Mouse (Mus musculus) lung, embryonic 16.5 days (tissue): ENCODE measurements around the gene Gucy2e. TPM values are rescaled to one million over a fixed set of nuclear protein-coding genes. Genes with fewer than 3 reads are reported as not detected.

Source experiments
- ATAC-seq: fragments of 200-750 bp; cut with Nextera tagmentation; 2 replicates; pipeline ENCODE4 v1.8.0; 2017; ENCODE audit warnings: low read depth, mild to moderate bottlenecking, moderate library complexity
- H3K27ac ChIP-seq: fragments of 300-500 bp; sonication (generic); 2 replicates; pipeline ENCODE4 v1.5.1; 2014; ENCODE audit warnings: mild to moderate bottlenecking, control low read depth, low read length
- H3K27me3 ChIP-seq: fragments of 300-500 bp; sonication (generic); 2 replicates; pipeline ENCODE4 v1.6.1; 2014; ENCODE audit warnings: low read depth, low read length, mixed read lengths; ENCODE audit not compliant: control insufficient read depth, insufficient read depth
- H3K36me3 ChIP-seq: fragments of 300-500 bp; sonication (generic); 2 replicates; pipeline ENCODE4 v1.6.1; 2014; ENCODE audit warnings: low read length; ENCODE audit not compliant: control insufficient read depth, insufficient read depth
- H3K4me1 ChIP-seq: fragments of 300-500 bp; sonication (generic); replicated peaks from 2 replicates; pipeline ENCODE4 v1.6.1; 2014; ENCODE audit warnings: low read length, mixed read lengths; ENCODE audit not compliant: control insufficient read depth, insufficient read depth
- H3K4me2 ChIP-seq: fragments of 300-500 bp; sonication (generic); 2 replicates; pipeline ENCODE4 v1.6.1; 2014; ENCODE audit warnings: low read depth, low read length, control low read depth
- H3K4me3 ChIP-seq: fragments of 300-500 bp; sonication (generic); 2 replicates; pipeline ENCODE4 v1.5.1; 2014; ENCODE audit warnings: mild to moderate bottlenecking, low read length, control low read depth
- H3K9ac ChIP-seq: fragments of 300-500 bp; sonication (generic); 2 replicates; pipeline ENCODE4 v1.6.1; 2014; ENCODE audit warnings: low read length, control low read depth
- H3K9me3 ChIP-seq: fragments of 300-500 bp; sonication (generic); 2 replicates; pipeline ENCODE4 v1.6.1; 2016; ENCODE audit warnings: low read length; ENCODE audit not compliant: control insufficient read depth
- WGBS: fragments of 180-500 bp; shearing (Covaris S2); extraction: QIAGEN DNeasy Blood & Tissue Kit; methylation state at CpG from one replicate; pipeline ENCODE4 v1.1.7; 2014; 5-methylcytosine and 5-hydroxymethylcytosine counted together
- polyA plus RNA-seq: library from polyadenylated mRNA; unstranded; fragments of >200 nt; fragmentation: Nextera tagmentation; extraction: Ambion mirVana; gene quantifications from 2 replicates; pipeline ENCODE4 v1.2.1, GENCODE M21; 2015

Gucy2e gene
- polyA plus RNA-seq, 1 experiment from 2014 or later, result 0.10 TPM

GRCm38 (mm10) chr11:69230420-69230819 lies 6.4 kb downstream of the Gucy2e start:
- Histone ChIP-seq H3K27ac (no peak overlapping the region), H3K4me2 (no peak overlapping the region), H3K36me3 (no peaks in the 10 kb centered on the region), H3K9me3 (no peaks in the 10 kb centered on the region), H3K4me1 (peaks cover 6% of the 10 kb centered on the region), H3K9ac (no peak overlapping the region), H3K27me3 (peaks cover 2% of the 10 kb centered on the region), H3K4me3 (no peak overlapping the region)
- ATAC-seq, result no peak
- WGBS, result 72% methylated on average over 4 of the region's 4 CpGs

DNA sequence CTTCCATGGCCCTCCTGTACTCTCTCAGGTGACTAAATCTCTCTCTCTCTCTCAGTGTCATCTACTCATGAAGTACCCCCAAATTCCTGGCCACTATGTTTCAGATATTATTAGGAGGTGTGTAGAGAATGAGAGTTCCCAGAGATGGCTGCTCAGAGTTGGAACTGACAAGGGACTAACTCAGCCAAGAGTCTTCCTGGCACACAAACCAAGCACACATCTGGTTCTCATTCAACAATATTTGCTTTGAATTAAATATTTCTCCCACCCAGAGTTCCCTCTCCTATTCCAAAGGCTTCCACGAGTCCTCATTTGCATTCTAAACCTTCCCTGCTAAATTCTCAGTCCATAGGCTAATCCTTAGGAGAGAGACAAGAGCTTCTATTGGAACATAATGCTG lies 11.1 kb downstream of the Gucy2e start:
- H3K27me3 ChIP-seq, result no peaks in the 10 kb centered on the region
- WGBS, result 74% methylated on average over 1 of the region's 1 CpGs
- no peak for ATAC-seq

GRCm38 (mm10) chr11:69223101-69223500 lies 13.7 kb downstream of the Gucy2e start:
- ATAC-seq, result no peak
- Histone ChIP-seq H3K27me3 (no peaks in the 10 kb centered on the region), H3K4me1 (no peaks in the 10 kb centered on the region), H3K27ac (no peak overlapping the region), H3K36me3 (no peaks in the 10 kb centered on the region), H3K9ac (no peak overlapping the region), H3K4me2 (no peak overlapping the region), H3K4me3 (no peak overlapping the region), H3K9me3 (no peaks in the 10 kb centered on the region)
- 80% methylated on average over 4 of the region's 4 CpGs for WGBS

More for the DNA sequence above, 11.1 kb downstream of the Gucy2e start:
- no peak overlapping the region for H3K9ac ChIP-seq
- H3K4me3 ChIP-seq, result no peak overlapping the region
- no peaks in the 10 kb centered on the region for H3K36me3 ChIP-seq
- H3K9me3 ChIP-seq, result no peaks in the 10 kb centered on the region
- no peaks in the 10 kb centered on the region for H3K4me1 ChIP-seq
- no peak overlapping the region for H3K27ac ChIP-seq
- H3K4me2 ChIP-seq, result no peak overlapping the region

GRCm38 (mm10) chr11:69221070-69221469 lies 15.8 kb downstream of the Gucy2e start:
- 49% methylated on average over 4 of the region's 4 CpGs for WGBS

DNA sequence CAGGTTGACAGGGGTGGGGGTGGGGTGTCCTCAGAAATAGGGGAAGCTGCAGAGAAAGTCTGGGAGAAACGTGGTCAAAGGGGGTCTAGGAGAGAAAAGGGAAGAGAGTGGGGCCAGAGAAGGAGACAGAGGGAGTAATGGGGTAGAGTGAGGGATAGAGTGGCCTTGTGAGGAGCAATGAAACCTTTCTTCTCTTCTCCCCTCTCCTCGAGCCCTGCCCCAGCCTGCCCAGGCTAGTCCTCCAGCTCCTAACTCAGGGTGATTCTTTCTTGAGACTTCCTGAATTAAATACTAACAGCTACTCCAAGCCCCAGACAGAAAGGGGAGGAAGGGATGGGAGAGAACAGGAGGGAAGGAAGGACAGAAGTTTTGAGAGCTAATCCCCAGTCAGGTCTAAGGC lies 18.2 kb downstream of the Gucy2e start:
- H3K36me3 ChIP-seq, result no peaks in the 10 kb centered on the region
- H3K9me3 ChIP-seq, result no peaks in the 10 kb centered on the region
- H3K9ac ChIP-seq, result no peak overlapping the region
- 50% methylated on average over 2 of the region's 2 CpGs for WGBS
- H3K27ac ChIP-seq, result no peak overlapping the region
- no peaks in the 10 kb centered on the region for H3K4me1 ChIP-seq
- no peak overlapping the region for H3K4me2 ChIP-seq
- no peaks in the 10 kb centered on the region for H3K27me3 ChIP-seq
- H3K4me3 ChIP-seq, result no peak overlapping the region
- ATAC-seq, result no peak

More at GRCm38 (mm10) chr11:69221070-69221469, 15.8 kb downstream of the Gucy2e start:
- Histone ChIP-seq H3K9ac (no peak overlapping the region), H3K27me3 (no peaks in the 10 kb centered on the region), H3K36me3 (no peaks in the 10 kb centered on the region), H3K4me1 (no peaks in the 10 kb centered on the region), H3K4me3 (no peak overlapping the region), H3K9me3 (no peaks in the 10 kb centered on the region), H3K27ac (no peak overlapping the region), H3K4me2 (no peak overlapping the region)
- ATAC-seq, result no peak

DNA sequence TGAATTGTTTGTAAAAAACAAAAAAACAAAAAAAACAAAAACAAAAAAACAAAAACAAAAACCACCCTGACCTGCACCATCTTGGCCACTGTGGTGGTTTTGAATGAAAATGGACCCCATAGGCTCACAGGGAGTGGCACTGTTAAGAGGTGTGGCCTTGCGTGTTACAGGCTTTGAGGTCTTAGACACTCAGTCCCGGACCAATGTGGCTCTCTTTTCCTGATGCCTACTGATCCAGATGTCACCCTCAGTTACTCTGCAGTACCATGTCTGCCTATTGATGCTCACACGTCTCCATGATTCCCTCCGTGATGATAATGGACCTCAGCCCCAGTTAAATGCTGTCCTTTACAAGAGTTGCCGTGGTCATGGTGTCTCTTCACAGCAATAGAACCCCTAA lies 19.4 kb downstream of the Gucy2e start:
- no peaks in the 10 kb centered on the region for H3K4me1 ChIP-seq
- H3K4me3 ChIP-seq, result no peak overlapping the region
- no peaks in the 10 kb centered on the region for H3K27me3 ChIP-seq
- no peak overlapping the region for H3K9ac ChIP-seq
- H3K9me3 ChIP-seq, result no peaks in the 10 kb centered on the region
- no peak overlapping the region for H3K27ac ChIP-seq
- WGBS, result 86% methylated on average over 5 of the region's 5 CpGs
- no peak for ATAC-seq
- no peaks in the 10 kb centered on the region for H3K36me3 ChIP-seq
- H3K4me2 ChIP-seq, result no peak overlapping the region

GRCm38 (mm10) chr11:69211431-69211830 lies 25.4 kb downstream of the Gucy2e start:
- no peak overlapping the region for H3K4me2 ChIP-seq
- H3K36me3 ChIP-seq, result no peaks in the 10 kb centered on the region
- H3K9me3 ChIP-seq, result no peaks in the 10 kb centered on the region
- H3K27ac ChIP-seq, result no peak overlapping the region
- no peak for ATAC-seq
- no peak overlapping the region for H3K9ac ChIP-seq
- no peaks in the 10 kb centered on the region for H3K27me3 ChIP-seq
- 2% methylated on average over 2 of the region's 2 CpGs for WGBS
- H3K4me3 ChIP-seq, result no peak overlapping the region
- H3K4me1 ChIP-seq, result no peaks in the 10 kb centered on the region

DNA sequence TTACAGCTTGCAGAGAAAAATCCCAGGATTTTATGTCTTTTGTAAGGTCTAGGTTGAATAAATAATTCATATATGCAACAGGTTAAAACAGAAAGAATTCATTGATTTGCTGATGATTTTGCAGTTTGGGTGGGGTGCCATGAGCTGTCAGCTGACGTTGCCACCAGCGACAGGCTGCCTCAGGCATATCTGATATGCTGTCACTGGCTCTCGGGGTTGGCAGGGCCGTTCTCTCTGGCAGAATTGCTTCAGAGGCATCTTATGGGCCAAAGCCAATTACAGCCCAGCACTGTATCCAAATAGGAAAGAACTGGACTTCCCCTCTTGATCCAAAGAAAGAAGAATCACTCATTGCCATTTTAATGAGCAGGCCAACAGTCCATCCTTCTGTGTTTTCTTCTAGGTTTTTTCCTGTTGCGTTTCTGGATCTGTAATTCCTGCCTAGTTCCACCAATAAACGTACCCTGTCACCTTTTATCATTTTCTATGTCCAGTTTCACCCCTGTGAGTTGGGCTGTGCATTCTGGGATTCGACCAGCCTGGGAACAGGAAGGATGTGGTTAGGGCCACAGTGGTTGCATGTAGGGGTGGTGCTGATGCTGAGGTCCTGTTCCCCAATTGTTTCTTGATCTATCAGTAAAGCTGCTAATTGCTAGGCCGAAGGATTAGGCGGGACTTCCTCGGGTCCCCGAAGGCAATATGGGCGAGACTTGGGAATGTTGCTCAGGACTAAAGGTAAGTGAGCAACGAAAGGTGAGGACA lies 34.2 kb downstream of the Gucy2e start:
- no peak overlapping the region for H3K4me2 ChIP-seq
- peaks cover 1% of the 10 kb centered on the region for H3K4me1 ChIP-seq
- H3K36me3 ChIP-seq, result no peaks in the 10 kb centered on the region
- H3K9me3 ChIP-seq, result no peaks in the 10 kb centered on the region
- H3K27ac ChIP-seq, result no peak overlapping the region
- H3K4me3 ChIP-seq, result no peak overlapping the region
- H3K27me3 ChIP-seq, result peaks cover 6% of the 10 kb centered on the region
- H3K9ac ChIP-seq, result no peak overlapping the region
- WGBS, result 71% methylated on average over 13 of the region's 13 CpGs
- ATAC-seq, result no peak

DNA sequence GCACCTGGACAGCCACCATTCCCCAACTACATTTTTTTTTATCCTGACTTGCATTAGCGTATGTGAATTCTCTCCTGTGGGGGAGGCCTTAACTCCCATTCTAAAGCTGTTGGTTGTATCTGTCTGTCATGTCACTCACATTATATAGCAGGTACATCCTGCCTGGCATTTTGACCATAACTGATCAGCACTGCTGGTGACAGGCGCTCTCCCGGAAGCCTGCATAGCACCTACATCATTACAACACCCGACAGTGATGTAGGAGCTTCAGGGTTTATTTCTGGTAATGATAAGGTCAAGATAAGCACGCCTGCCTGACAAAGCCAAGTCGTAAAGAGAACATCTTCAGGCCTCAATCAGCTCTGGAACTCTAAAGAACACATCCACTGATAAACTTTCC lies 36.6 kb downstream of the Gucy2e start:
- no peak for ATAC-seq
- peaks cover 22% of the 10 kb centered on the region for H3K27me3 ChIP-seq
- WGBS, result 34% methylated on average over 6 of the region's 6 CpGs
- no peaks in the 10 kb centered on the region for H3K36me3 ChIP-seq
- no peak overlapping the region for H3K4me3 ChIP-seq
- H3K9ac ChIP-seq, result no peak overlapping the region
- H3K4me1 ChIP-seq, result peaks cover 7% of the 10 kb centered on the region
- H3K27ac ChIP-seq, result no peak overlapping the region
- no peaks in the 10 kb centered on the region for H3K9me3 ChIP-seq
- H3K4me2 ChIP-seq, result no peak overlapping the region
